Mouse (Mus musculus): ENCODE results near the gene Tnr.

DNA sequence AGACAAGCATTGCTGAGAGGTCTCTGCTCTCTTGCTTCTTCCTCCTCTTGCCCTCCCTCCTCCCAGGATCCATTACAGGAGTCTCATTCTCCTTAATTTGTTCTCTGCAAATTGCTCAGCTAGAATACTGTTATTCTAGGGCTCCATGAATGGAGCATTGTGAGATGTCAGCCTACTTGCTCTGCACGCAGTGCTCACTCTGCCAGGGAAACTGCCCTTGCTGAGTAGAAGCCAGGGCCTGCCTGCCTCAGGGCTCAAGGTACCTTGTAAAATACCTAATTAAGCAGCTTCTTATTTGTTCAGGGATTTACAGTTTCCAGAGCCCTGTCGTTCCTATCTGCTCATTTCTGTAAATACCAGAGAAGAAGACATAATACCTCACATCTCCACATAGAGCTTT, 240.3 kb downstream of the Tnr start:
- TF ChIP-seq CTCF (conservative IDR thresholded peaks at IDR 0.05; ENCODE audit: insufficient read depth, insufficient read length, low read depth, low read length) = no peak
- TF ChIP-seq POLR2A (IDR thresholded peaks at IDR 0.05; ENCODE audit: low read depth, low read length) = no peak
